Mouse (Mus musculus): ENCODE results near the gene Zyg11b. TPM values are rescaled to one million over a fixed set of nuclear protein-coding genes. Genes with fewer than 3 reads are reported as not detected.

The Zyg11b gene
- polyA plus RNA-seq, 1 experiment from 2014 or later: 4.3 TPM

- H3K9ac ChIP-seq (ENCODE audit: low read length): no peak overlapping the region
- no peak for DNase-seq (ENCODE audit: low spot score)
- 0 out of 2 replicates have a peak, but pooled peaks cover 2% of the 10 kb centered on the region for H3K4me1 ChIP-seq (replicated peaks; ENCODE audit: control insufficient read depth, insufficient read depth)
- H3K4me3 ChIP-seq (ENCODE audit: low read depth, low read length): no peak overlapping the region
- no peak for ATAC-seq (ENCODE audit: low FRiP score, low TSS enrichment)
- no peaks in the 10 kb centered on the region for H3K9me3 ChIP-seq (ENCODE audit: control insufficient read depth, low read length)
- no peak for TF ChIP-seq CTCF (IDR thresholded peaks at IDR 0.05; ENCODE audit: low read depth)
- TF ChIP-seq EP300 (optimal IDR thresholded peaks at IDR 0.05): no peak
- no peaks in the 10 kb centered on the region for H3K36me3 ChIP-seq (ENCODE audit: control insufficient read depth, insufficient read depth, low read length)
- no peak overlapping the region for H3K4me2 ChIP-seq (replicated peaks; ENCODE audit: low read depth)
- no peaks in the 10 kb centered on the region for H3K27me3 ChIP-seq (ENCODE audit: control insufficient read depth, insufficient read depth, low read length)
- 63% methylated on average over 5 of the region's 5 CpGs for WGBS
- no peak overlapping the region for H3K27ac ChIP-seq (replicated peaks)
These were observed 22.7 kb upstream of the Zyg11b start for GRCm38 (mm10) chr4:108323588-108323987.

GRCm38 (mm10) chr4:108320627-108321380 lies 19.9 kb upstream of the Zyg11b start:
- Histone ChIP-seq H3K4me2 (replicated peaks; ENCODE audit: low read depth) (no peak overlapping the region), H3K9ac (ENCODE audit: low read length) (no peak overlapping the region), H3K4me1 (replicated peaks; ENCODE audit: control insufficient read depth, insufficient read depth) (no peaks in the 10 kb centered on the region), H3K27ac (replicated peaks) (no peak overlapping the region), H3K27me3 (ENCODE audit: control insufficient read depth, insufficient read depth, low read length) (no peaks in the 10 kb centered on the region), H3K4me3 (ENCODE audit: low read depth, low read length) (no peak overlapping the region), H3K9me3 (ENCODE audit: control insufficient read depth, low read length) (no peaks in the 10 kb centered on the region), H3K36me3 (ENCODE audit: control insufficient read depth, insufficient read depth, low read length) (no peaks in the 10 kb centered on the region)
- 68% methylated on average over 7 of the region's 7 CpGs for WGBS
- TF ChIP-seq EP300 (optimal IDR thresholded peaks at IDR 0.05) (no peak), CTCF (IDR thresholded peaks at IDR 0.05; ENCODE audit: low read depth) (no peak)
- DNase-seq (ENCODE audit: low spot score): no peak
- no peak for ATAC-seq (ENCODE audit: low FRiP score, low TSS enrichment)

GRCm38 (mm10) chr4:108319747-108320146 lies 18.9 kb upstream of the Zyg11b start:
- H3K4me3 ChIP-seq (ENCODE audit: low read depth, low read length): no peak overlapping the region
- no peaks in the 10 kb centered on the region for H3K9me3 ChIP-seq (ENCODE audit: control insufficient read depth, low read length)
- DNase-seq (ENCODE audit: low spot score): peak; percentile 31
- 68% methylated on average over 6 of the region's 6 CpGs for WGBS
- no peak overlapping the region for H3K27ac ChIP-seq (replicated peaks)
- no peak overlapping the region for H3K9ac ChIP-seq (ENCODE audit: low read length)
- no peaks in the 10 kb centered on the region for H3K36me3 ChIP-seq (ENCODE audit: control insufficient read depth, insufficient read depth, low read length)
- no peak for ATAC-seq (ENCODE audit: low FRiP score, low TSS enrichment)
- TF ChIP-seq CTCF (IDR thresholded peaks at IDR 0.05; ENCODE audit: low read depth) (peak; percentile 56), EP300 (optimal IDR thresholded peaks at IDR 0.05) (no peak)
- no peaks in the 10 kb centered on the region for H3K4me1 ChIP-seq (replicated peaks; ENCODE audit: control insufficient read depth, insufficient read depth)
- no peaks in the 10 kb centered on the region for H3K27me3 ChIP-seq (ENCODE audit: control insufficient read depth, insufficient read depth, low read length)
- no peak overlapping the region for H3K4me2 ChIP-seq (replicated peaks; ENCODE audit: low read depth)

DNA sequence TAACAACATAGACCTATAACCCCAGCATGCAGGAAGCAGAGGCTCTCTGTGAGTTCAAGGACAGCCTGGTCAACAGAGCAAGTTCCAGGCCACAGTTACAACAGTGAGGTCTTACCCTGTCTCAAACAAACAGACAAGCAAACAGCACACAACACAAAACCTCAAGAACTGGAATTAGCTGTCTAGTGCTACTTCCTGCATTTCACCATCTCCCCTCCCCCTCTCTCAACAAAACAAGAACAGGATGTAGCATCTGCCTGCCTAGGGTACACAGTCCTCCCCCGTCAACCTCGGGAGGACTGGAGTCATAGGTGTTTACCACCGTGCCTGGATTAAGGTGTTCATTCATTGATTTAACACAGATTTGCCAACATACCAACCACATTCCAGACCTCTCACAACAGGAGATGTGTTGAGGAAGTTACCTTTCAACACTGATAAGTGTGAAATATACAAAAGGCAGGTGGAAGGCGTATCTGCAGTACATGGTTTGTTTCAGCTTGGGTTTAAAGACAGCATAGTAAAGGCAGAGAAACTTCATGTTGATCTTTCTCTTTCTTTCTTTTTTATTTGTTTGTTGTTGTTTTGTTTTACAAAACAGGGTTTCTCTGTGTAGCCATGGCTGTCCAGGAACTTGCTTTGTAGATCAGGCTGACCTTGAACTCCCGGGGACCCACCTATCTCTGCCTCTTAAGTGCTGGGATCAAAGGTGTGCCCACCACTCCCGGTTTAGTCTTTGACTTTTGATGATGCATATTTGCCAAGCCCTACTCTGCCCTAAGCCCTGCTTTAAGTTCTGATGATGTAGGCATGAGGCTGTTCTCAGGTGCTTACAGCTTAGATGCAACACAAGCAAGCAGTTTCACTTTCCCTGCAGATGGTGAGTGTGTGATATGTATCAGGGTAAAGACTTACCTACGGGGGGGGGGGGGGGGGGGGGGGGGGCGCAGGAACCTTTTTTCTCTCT lies 18.0 kb upstream of the Zyg11b start:
- 49% methylated on average over 8 of the region's 8 CpGs for WGBS
- TF ChIP-seq EP300 (optimal IDR thresholded peaks at IDR 0.05) (no peak), CTCF (IDR thresholded peaks at IDR 0.05; ENCODE audit: low read depth) (no peak)
- no peaks in the 10 kb centered on the region for H3K9me3 ChIP-seq (ENCODE audit: control insufficient read depth, low read length)
- no peak overlapping the region for H3K4me2 ChIP-seq (replicated peaks; ENCODE audit: low read depth)
- ATAC-seq (ENCODE audit: low FRiP score, low TSS enrichment) (peak; percentile 75), DNase-seq (ENCODE audit: low spot score) (no peak)
- no peaks in the 10 kb centered on the region for H3K4me1 ChIP-seq (replicated peaks; ENCODE audit: control insufficient read depth, insufficient read depth)
- H3K4me3 ChIP-seq (ENCODE audit: low read depth, low read length): no peak overlapping the region
- H3K27me3 ChIP-seq (ENCODE audit: control insufficient read depth, insufficient read depth, low read length): no peaks in the 10 kb centered on the region
- H3K36me3 ChIP-seq (ENCODE audit: control insufficient read depth, insufficient read depth, low read length): no peaks in the 10 kb centered on the region
- H3K9ac ChIP-seq (ENCODE audit: low read length): no peak overlapping the region
- H3K27ac ChIP-seq (replicated peaks): 0 out of 2 replicates have a peak overlapping the region, but pooled peaks have one; percentile 5

DNA sequence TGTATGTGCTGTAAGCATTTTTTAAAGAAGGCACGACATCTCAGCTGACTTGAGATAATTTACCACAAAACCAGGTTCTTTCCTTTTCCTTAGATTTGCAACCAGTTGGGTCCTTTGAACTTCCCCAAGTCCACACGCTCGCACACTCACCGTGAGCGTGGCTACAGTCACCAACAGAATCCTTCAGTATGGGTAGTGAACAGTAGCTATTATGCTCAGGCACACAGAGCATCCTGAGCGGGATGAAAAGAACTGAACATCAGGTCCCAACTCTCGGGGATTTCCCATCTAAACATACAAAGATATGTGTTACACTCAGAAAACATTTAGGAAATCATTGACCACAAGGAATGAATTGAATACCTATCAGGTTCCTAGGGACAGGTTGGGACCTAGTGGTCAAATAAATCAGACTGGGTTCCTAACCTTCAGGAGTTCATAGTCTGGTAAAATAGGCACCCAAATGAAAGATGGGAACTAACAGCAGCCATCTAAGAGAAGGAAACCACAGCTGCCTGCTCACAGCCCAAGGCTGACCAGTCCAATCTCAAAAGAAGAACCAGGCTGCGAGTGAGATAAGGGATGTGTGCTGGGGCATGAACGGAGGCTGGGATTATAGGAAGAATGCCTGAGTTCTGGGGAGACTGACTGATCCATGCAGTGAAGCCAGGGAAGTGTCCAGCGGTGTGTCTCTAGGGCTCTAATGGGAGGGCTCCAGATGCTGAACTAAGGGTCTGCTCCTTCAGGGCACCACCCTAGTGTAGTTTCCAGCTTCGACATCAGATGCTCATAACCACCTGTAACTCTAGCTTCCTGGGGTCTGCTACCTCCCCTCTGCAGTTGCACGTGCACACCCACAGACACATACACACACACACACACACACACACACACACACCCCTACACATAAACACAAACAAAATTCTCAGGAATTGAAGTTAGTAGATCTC lies 17.0 kb upstream of the Zyg11b start:
- Histone ChIP-seq H3K9me3 (ENCODE audit: control insufficient read depth, low read length) (no peaks in the 10 kb centered on the region), H3K4me3 (ENCODE audit: low read depth, low read length) (no peak overlapping the region), H3K36me3 (ENCODE audit: control insufficient read depth, insufficient read depth, low read length) (no peaks in the 10 kb centered on the region), H3K4me2 (replicated peaks; ENCODE audit: low read depth) (no peak overlapping the region), H3K27ac (replicated peaks) (no peak overlapping the region), H3K4me1 (replicated peaks; ENCODE audit: control insufficient read depth, insufficient read depth) (no peaks in the 10 kb centered on the region), H3K27me3 (ENCODE audit: control insufficient read depth, insufficient read depth, low read length) (no peaks in the 10 kb centered on the region), H3K9ac (ENCODE audit: low read length) (no peak overlapping the region)
- ATAC-seq (ENCODE audit: low FRiP score, low TSS enrichment): no peak
- DNase-seq (ENCODE audit: low spot score): no peak
- WGBS: 73% methylated on average over 12 of the region's 12 CpGs
- TF ChIP-seq EP300 (optimal IDR thresholded peaks at IDR 0.05) (no peak), CTCF (IDR thresholded peaks at IDR 0.05; ENCODE audit: low read depth) (no peak)
